Mouse (Mus musculus) thymus, adult 2 months (tissue): ENCODE data around the gene Malsu1.

Source experiments
- CTCF ChIP-seq: fragments of 200-500 bp; IDR thresholded peaks from 2 replicates; pipeline ENCODE4 v1.5.1; 2012; ENCODE audit warnings: mild to moderate bottlenecking, control low read depth, low read length, moderate library complexity, borderline replicate concordance; ENCODE audit not compliant: control insufficient read depth, poor library complexity, insufficient read depth; ENCODE audit errors: extremely low read depth
- POLR2A ChIP-seq: fragments of 200-500 bp; IDR thresholded peaks from 2 replicates; pipeline ENCODE4 v1.6.1; 2012; ENCODE audit warnings: mild to moderate bottlenecking, low read length, control low read depth, moderate library complexity; ENCODE audit not compliant: control insufficient read depth, poor library complexity, insufficient read depth; ENCODE audit errors: extremely low read depth

- TF ChIP-seq CTCF = no peak
- no peak for TF ChIP-seq POLR2A
These were observed 33.3 kb downstream of the Malsu1 start for GRCm38 (mm10) chr6:49106746-49107500.
